Mouse (Mus musculus): ENCODE measurements at regions not wholly inside any gene's neighbourhood (a gene's known extent, or its start where the extent isn't known, plus 50 kb on each side); places are given as distances from the start of the nearest gene placed in this dataset.

DNA sequence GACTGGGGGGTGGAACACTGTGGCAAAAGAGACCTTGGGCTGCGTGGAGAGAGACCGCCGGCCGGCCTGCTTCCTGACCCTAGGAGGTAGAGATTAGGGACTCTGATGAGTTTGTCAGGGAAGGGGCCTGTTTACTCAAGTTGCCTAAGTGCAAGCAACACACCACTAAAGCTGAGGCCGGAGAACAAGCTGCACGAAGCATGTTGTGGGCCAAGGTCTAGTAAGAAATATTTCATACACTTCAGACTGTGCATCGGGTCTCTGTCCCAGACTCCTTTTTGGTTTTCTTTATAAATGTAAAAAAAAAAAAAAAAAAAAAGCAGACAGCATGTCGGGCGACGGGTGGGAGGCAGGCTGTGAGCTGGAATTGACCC is 167.5 kb downstream of the 3100002H09Rik start:
- H3K27me3 ChIP-seq (replicated peaks): peaks cover 84% of the 10 kb centered on the region
- dilution Hi-C loops (cut with MboI; ENCODE audit: extremely low pct_ligation_motif_present, extremely low pct_unique_long_range_greater_than_20kb, low sequenced_read_pairs): no loop called here
- in situ Hi-C loops (cut with MboI; ENCODE audit: low pct_ligation_motif_present, low pct_unique_long_range_greater_than_20kb, low sequenced_read_pairs): no loop called here
- TF ChIP-seq POLR2AphosphoS2 (IDR thresholded peaks at IDR 0.05; ENCODE audit: low read depth, low read length) (no peak), NELFE (IDR thresholded peaks at IDR 0.05; ENCODE audit: low read depth, low read length) (no peak), TCF12 (IDR thresholded peaks at IDR 0.05; ENCODE audit: low read depth, low read length) (no peak), RAD21 (IDR thresholded peaks at IDR 0.05; ENCODE audit: low read depth, low read length) (no peak), MAZ (IDR thresholded peaks at IDR 0.05; ENCODE audit: low read depth, low read length) (no peak), E2F4 (IDR thresholded peaks at IDR 0.05; ENCODE audit: insufficient replicate concordance, low read depth, low read length) (no peak), SIN3A (IDR thresholded peaks at IDR 0.05; ENCODE audit: low read length) (no peak), ZKSCAN1 (IDR thresholded peaks at IDR 0.05; ENCODE audit: borderline replicate concordance, low read depth, low read length) (no peak), MEF2A (IDR thresholded peaks at IDR 0.05; ENCODE audit: borderline replicate concordance, low read depth, low read length) (no peak), USF2 (conservative IDR thresholded peaks at IDR 0.05; ENCODE audit: low read depth, low read length) (no peak), MAX (IDR thresholded peaks at IDR 0.05; ENCODE audit: low read length) (no peak)
- H3K4me1 ChIP-seq (ENCODE audit: control insufficient read depth in 1 of 2, insufficient read depth in 2 of 2): no peaks in the 10 kb centered on the region
- H3K36me3 ChIP-seq (replicated peaks in 1 of 2; ENCODE audit: control insufficient read depth in 1 of 2, insufficient read depth in 1 of 2, low read length in 1 of 2): no peaks in the 10 kb centered on the region
- H3K27ac ChIP-seq (ENCODE audit: insufficient read depth, low read depth): no peak overlapping the region
- no peaks in the 10 kb centered on the region for H3K79me2 ChIP-seq (replicated peaks; ENCODE audit: control insufficient read depth, extremely low read depth, insufficient read depth, poor library complexity, severe bottlenecking)
- no peak overlapping the region for H3K9ac ChIP-seq (ENCODE audit: insufficient read depth, low read depth)
- H3K4me2 ChIP-seq (ENCODE audit: insufficient read depth, low read depth, poor library complexity, severe bottlenecking): no peak overlapping the region
- no peak overlapping the region for H3K4me3 ChIP-seq (replicated peaks in 1 of 3; ENCODE audit: low read depth in 2 of 3, low read length in 2 of 3, poor library complexity in 1 of 3)
- no peaks in the 10 kb centered on the region for H3K9me3 ChIP-seq (replicated peaks; ENCODE audit: low read length)
- no peak for DNase-seq (ENCODE audit: extremely low read depth)

DNA sequence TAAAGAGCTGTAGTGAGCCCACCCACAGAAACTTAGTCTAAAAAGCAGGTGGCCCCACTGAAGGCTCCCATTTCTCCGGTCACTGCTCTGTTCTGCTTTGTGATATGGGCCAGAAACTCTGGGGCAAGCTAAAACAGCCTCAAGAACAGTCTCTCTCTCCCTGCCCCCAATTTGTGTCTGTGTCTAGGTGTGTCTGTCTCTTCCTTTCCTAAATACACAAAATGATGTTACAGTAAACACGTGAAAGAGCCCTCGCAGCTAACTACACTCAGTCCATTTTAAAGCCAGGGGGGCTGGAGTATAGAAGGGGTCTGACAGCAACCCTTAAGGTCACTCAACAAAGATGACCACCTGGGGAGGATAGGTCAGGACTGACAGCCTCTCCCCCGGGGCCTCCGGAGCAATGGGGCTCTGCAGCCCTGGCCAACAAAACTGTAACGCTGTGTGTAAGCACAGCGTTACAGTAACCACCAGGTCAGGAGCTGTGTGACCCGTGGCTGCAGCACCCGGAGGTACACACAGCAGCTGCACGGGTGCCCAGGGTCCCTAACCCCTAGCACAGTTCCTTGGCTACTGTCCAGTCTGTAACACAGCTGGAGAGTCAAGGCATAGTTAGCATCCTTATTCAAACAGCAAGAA is 168.0 kb downstream of the 3100002H09Rik start:
- Histone ChIP-seq H3K9me3 (replicated peaks; ENCODE audit: low read length) (no peaks in the 10 kb centered on the region), H3K4me3 (replicated peaks in 1 of 3; ENCODE audit: low read depth in 2 of 3, low read length in 2 of 3, poor library complexity in 1 of 3) (no peak overlapping the region), H3K36me3 (replicated peaks in 1 of 2; ENCODE audit: control insufficient read depth in 1 of 2, insufficient read depth in 1 of 2, low read length in 1 of 2) (no peaks in the 10 kb centered on the region), H3K27ac (ENCODE audit: insufficient read depth, low read depth) (no peak overlapping the region), H3K4me2 (ENCODE audit: insufficient read depth, low read depth, poor library complexity, severe bottlenecking) (no peak overlapping the region), H3K27me3 (replicated peaks) (peaks cover 87% of the 10 kb centered on the region), H3K9ac (ENCODE audit: insufficient read depth, low read depth) (no peak overlapping the region), H3K79me2 (replicated peaks; ENCODE audit: control insufficient read depth, extremely low read depth, insufficient read depth, poor library complexity, severe bottlenecking) (no peaks in the 10 kb centered on the region), H3K4me1 (ENCODE audit: control insufficient read depth in 1 of 2, insufficient read depth in 2 of 2) (no peaks in the 10 kb centered on the region)
- in situ Hi-C loops (cut with MboI; ENCODE audit: low pct_ligation_motif_present, low pct_unique_long_range_greater_than_20kb, low sequenced_read_pairs): no loop called here
- no peak for TF ChIP-seq NELFE (IDR thresholded peaks at IDR 0.05; ENCODE audit: low read depth, low read length)
- TF ChIP-seq UBTF (IDR thresholded peaks at IDR 0.05; ENCODE audit: low read depth, low read length): no peak
- TF ChIP-seq TCF12 (IDR thresholded peaks at IDR 0.05; ENCODE audit: low read depth, low read length): no peak
- TF ChIP-seq EP300 (IDR thresholded peaks at IDR 0.05; ENCODE audit: low read length): no peak
- no peak for TF ChIP-seq MAX (IDR thresholded peaks at IDR 0.05; ENCODE audit: low read length)
- TF ChIP-seq MEF2A (IDR thresholded peaks at IDR 0.05; ENCODE audit: borderline replicate concordance, low read depth, low read length): no peak
- TF ChIP-seq POLR2AphosphoS2 (IDR thresholded peaks at IDR 0.05; ENCODE audit: low read depth, low read length): no peak
- TF ChIP-seq ZMIZ1 (IDR thresholded peaks at IDR 0.05; ENCODE audit: low read depth, low read length): no peak
- TF ChIP-seq KAT2A (IDR thresholded peaks at IDR 0.05; ENCODE audit: insufficient replicate concordance, low read length): no peak
- no peak for TF ChIP-seq USF2 (conservative IDR thresholded peaks at IDR 0.05; ENCODE audit: low read depth, low read length)
- TF ChIP-seq NRF1 (IDR thresholded peaks at IDR 0.05; ENCODE audit: low read depth, low read length): no peak
- TF ChIP-seq RCOR1 (conservative IDR thresholded peaks at IDR 0.05; ENCODE audit: low read depth, low read length): no peak
- no peak for TF ChIP-seq JUND (conservative IDR thresholded peaks at IDR 0.05; ENCODE audit: low read depth, low read length)
- no peak for TF ChIP-seq TBP (conservative IDR thresholded peaks at IDR 0.05; ENCODE audit: low read depth, low read length)
- dilution Hi-C loops (cut with MboI; ENCODE audit: extremely low pct_ligation_motif_present, extremely low pct_unique_long_range_greater_than_20kb, low sequenced_read_pairs): no loop called here
- no peak for DNase-seq (ENCODE audit: extremely low read depth)

All from CH12.LX (cell line).